Mouse (Mus musculus): ENCODE data around the gene Npepps. TPM values are rescaled to one million over a fixed set of nuclear protein-coding genes. Genes with fewer than 3 reads are reported as not detected.
"Not testable (repeated sequence)": the region's sequence is repeated elsewhere in the genome, so short reads cannot be mapped to it uniquely, and the experiment has no call there.

The Npepps gene
- 15.1 and 41.8 TPM in 2 replicates for polyA plus RNA-seq (2011; ENCODE audit: insufficient read depth, insufficient read length, low replicate concordance, missing spikeins)

- peak within 1 kb of the TSS; percentile 91 for H3K4me3 ChIP-seq (replicated peaks; ENCODE audit: control insufficient read depth, low read depth, low read length)
- H3K27ac ChIP-seq (ENCODE audit: control insufficient read depth, insufficient read depth, low read depth, low read length, poor library complexity): peak within 1 kb of the TSS; percentile 97
- peaks cover 1% of the 10 kb centered on the region; the same call in 1 of the 2 replicates for H3K4me1 ChIP-seq (ENCODE audit: control insufficient read depth, insufficient read depth, low read length)
- TF ChIP-seq CTCF (IDR thresholded peaks at IDR 0.05; ENCODE audit: control insufficient read depth, insufficient read depth, low read length) (no peak), POLR2A (IDR thresholded peaks at IDR 0.05; ENCODE audit: borderline replicate concordance, control insufficient read depth, low read depth, low read length) (peak; percentile 81; the same call in 1 of the 2 replicates)
- under 1% methylated on average over 49 of the region's 83 CpGs for WGBS
Measured at GRCm38 (mm10) chr11:97280216-97280861, at the start of gene Npepps. Gene Npepps (minus strand): TSS chr11:97280638.

GRCm38 (mm10) chr11:97328148-97328547, 47.7 kb upstream of the Npepps start:
- H3K4me1 ChIP-seq (ENCODE audit: control insufficient read depth, insufficient read depth, low read length): no peaks in the 10 kb centered on the region; the same call in 1 of the 2 replicates
- H3K4me3 ChIP-seq (replicated peaks; ENCODE audit: control insufficient read depth, low read depth, low read length): no peak overlapping the region
- no peak overlapping the region for H3K27ac ChIP-seq (ENCODE audit: control insufficient read depth, insufficient read depth, low read depth, low read length, poor library complexity)
- WGBS: 20% methylated on average over 9 of the region's 9 CpGs
- TF ChIP-seq POLR2A (IDR thresholded peaks at IDR 0.05; ENCODE audit: borderline replicate concordance, control insufficient read depth, low read depth, low read length) (no peak), CTCF (IDR thresholded peaks at IDR 0.05; ENCODE audit: control insufficient read depth, insufficient read depth, low read length) (peak; percentile 93)

- H3K4me1 ChIP-seq (ENCODE audit: control insufficient read depth, insufficient read depth, low read length): no peaks in the 10 kb centered on the region
- WGBS: 37% methylated on average over 1 of the region's 1 CpGs
- H3K4me3 ChIP-seq (replicated peaks; ENCODE audit: control insufficient read depth, low read depth, low read length): no peak overlapping the region
- no peak overlapping the region for H3K27ac ChIP-seq (ENCODE audit: control insufficient read depth, insufficient read depth, low read depth, low read length, poor library complexity)
- 0 out of 2 replicates have a peak, but pooled peaks have one; percentile 10 for TF ChIP-seq CTCF (IDR thresholded peaks at IDR 0.05; ENCODE audit: control insufficient read depth, insufficient read depth, low read length)
- TF ChIP-seq POLR2A (IDR thresholded peaks at IDR 0.05; ENCODE audit: borderline replicate concordance, control insufficient read depth, low read depth, low read length): no peak
Measured at GRCm38 (mm10) chr11:97325224-97325623, 44.8 kb upstream of the Npepps start.

GRCm38 (mm10) chr11:97321894-97322600, 41.6 kb upstream of the Npepps start:
- H3K4me3 ChIP-seq (replicated peaks; ENCODE audit: control insufficient read depth, low read depth, low read length); H3K27ac ChIP-seq (ENCODE audit: control insufficient read depth, insufficient read depth, low read depth, low read length, poor library complexity); H3K4me1 ChIP-seq (ENCODE audit: control insufficient read depth, insufficient read depth, low read length): not testable (repeated sequence)
- 85% methylated on average over 8 of the region's 8 CpGs for WGBS

GRCm38 (mm10) chr11:97321197-97321596, 40.8 kb upstream of the Npepps start:
- TF ChIP-seq CTCF (IDR thresholded peaks at IDR 0.05; ENCODE audit: control insufficient read depth, insufficient read depth, low read length): no peak
- TF ChIP-seq POLR2A (IDR thresholded peaks at IDR 0.05; ENCODE audit: borderline replicate concordance, control insufficient read depth, low read depth, low read length): no peak
- 66% methylated on average over 8 of the region's 8 CpGs for WGBS
- H3K4me3 ChIP-seq (replicated peaks; ENCODE audit: control insufficient read depth, low read depth, low read length): no peak overlapping the region
- H3K4me1 ChIP-seq (ENCODE audit: control insufficient read depth, insufficient read depth, low read length): no peaks in the 10 kb centered on the region
- no peak overlapping the region for H3K27ac ChIP-seq (ENCODE audit: control insufficient read depth, insufficient read depth, low read depth, low read length, poor library complexity)

GRCm38 (mm10) chr11:97315504-97316503, 35.4 kb upstream of the Npepps start, which contains the start of gene Mrpl45:
Gene Mrpl45 (plus strand): TSS chr11:97315716.
- peak within 1 kb of the TSS; percentile 73 for H3K4me3 ChIP-seq (replicated peaks; ENCODE audit: control insufficient read depth, low read depth, low read length)
- H3K4me1 ChIP-seq (ENCODE audit: control insufficient read depth, insufficient read depth, low read length): no peaks in the 10 kb centered on the region; the same call in 1 of the 2 replicates
- under 1% methylated on average over 50 of the region's 50 CpGs for WGBS
- TF ChIP-seq CTCF (IDR thresholded peaks at IDR 0.05; ENCODE audit: control insufficient read depth, insufficient read depth, low read length) (no peak), POLR2A (IDR thresholded peaks at IDR 0.05; ENCODE audit: borderline replicate concordance, control insufficient read depth, low read depth, low read length) (peak; percentile 37; the same call in 1 of the 2 replicates)
- peak within 1 kb of the TSS; percentile 31; the same call in 1 of the 2 replicates for H3K27ac ChIP-seq (ENCODE audit: control insufficient read depth, insufficient read depth, low read depth, low read length, poor library complexity)

- Histone ChIP-seq H3K27ac (ENCODE audit: control insufficient read depth, insufficient read depth, low read depth, low read length, poor library complexity) (no peak overlapping the region), H3K4me3 (replicated peaks; ENCODE audit: control insufficient read depth, low read depth, low read length) (peak overlapping the region; percentile 36), H3K4me1 (ENCODE audit: control insufficient read depth, insufficient read depth, low read length) (no peaks in the 10 kb centered on the region; the same call in 1 of the 2 replicates)
- TF ChIP-seq CTCF (IDR thresholded peaks at IDR 0.05; ENCODE audit: control insufficient read depth, insufficient read depth, low read length): no peak
- TF ChIP-seq POLR2A (IDR thresholded peaks at IDR 0.05; ENCODE audit: borderline replicate concordance, control insufficient read depth, low read depth, low read length): no peak
- 35% methylated on average over 8 of the region's 8 CpGs for WGBS
Measured at GRCm38 (mm10) chr11:97314751-97315503, 34.5 kb upstream of the Npepps start.

All from bone marrow, adult 2 months (tissue).